Mouse (Mus musculus): ENCODE measurements around the gene Uqcrfs1.

GRCm38 (mm10) chr13:30549339-30549738 lies 4.2 kb upstream of the Uqcrfs1 start:
- TF ChIP-seq CTCF (IDR thresholded peaks at IDR 0.05; ENCODE audit: borderline replicate concordance, extremely low read depth, insufficient read depth, insufficient read length) (no peak), POLR2A (IDR thresholded peaks at IDR 0.05; ENCODE audit: borderline replicate concordance, extremely low read depth, insufficient read depth, insufficient read length, poor library complexity, severe bottlenecking) (no peak)

Data from brain, embryonic 14.5 days (tissue).